Mouse (Mus musculus) CH12.LX (cell line): ENCODE measurements at regions not wholly inside any gene's neighbourhood (a gene's known extent, or its start where the extent isn't known, plus 50 kb on each side); places are given as distances from the start of the nearest gene placed in this dataset.
"Not testable (repeated sequence)": the region's sequence is repeated elsewhere in the genome, so short reads cannot be mapped to it uniquely, and the experiment has no call there.

ENCODE experiments used
- DNase-seq: peaks from one replicate; pipeline ENCODE4 v3.0.0-alpha.2; 2013; ENCODE audit errors: extremely low read depth
- H3K27ac ChIP-seq: 2 replicates; pipeline ENCODE4 v1.5.1; 2012; ENCODE audit warnings: low read depth, mild to moderate bottlenecking, control low read depth, moderate library complexity; ENCODE audit not compliant: insufficient read depth
- H3K27me3 ChIP-seq: replicated peaks from 2 replicates; pipeline ENCODE3; 2012; ENCODE audit warnings: inconsistent platforms
- H3K36me3 ChIP-seq, 2 experiments: replicated peaks in 1 of 2; 2 replicates each; pipeline versions ENCODE3 to v1.6.1; 2012; ENCODE audit warnings: inconsistent platforms in 1 of 2, low read length in 1 of 2, mild to moderate bottlenecking in 1 of 2, mixed read lengths in 1 of 2, moderate library complexity in 1 of 2; ENCODE audit not compliant: control insufficient read depth in 1 of 2, insufficient read depth in 1 of 2
- H3K4me1 ChIP-seq, 2 experiments: 2 replicates each; pipeline ENCODE4 v1.6.1; 2012; ENCODE audit warnings: inconsistent platforms in 1 of 2, moderate library complexity in 1 of 2; ENCODE audit not compliant: insufficient read depth in 2 of 2, control insufficient read depth in 1 of 2
- H3K4me2 ChIP-seq: 2 replicates; pipeline ENCODE4 v1.6.1; 2012; ENCODE audit warnings: low read depth, mild to moderate bottlenecking, control low read depth; ENCODE audit not compliant: poor library complexity, insufficient read depth, severe bottlenecking
- H3K4me3 ChIP-seq, 3 experiments: fragments of 150-350 bp in 1 of 3; sonication (generic) in 1 of 3; replicated peaks in 1 of 3; 2 replicates each; pipeline versions ENCODE3 to v1.5.1; 2011 to 2012; ENCODE audit warnings: low read depth in 2 of 3, low read length in 2 of 3, mild to moderate bottlenecking in 2 of 3, moderate library complexity in 2 of 3, control low read depth in 1 of 3, improper control_type of control experiment in 1 of 3, inconsistent platforms in 1 of 3, mixed read lengths in 1 of 3; ENCODE audit not compliant: poor library complexity in 1 of 3
- H3K79me2 ChIP-seq: replicated peaks from 2 replicates; pipeline ENCODE4 v1.6.1; 2012; ENCODE audit warnings: mild to moderate bottlenecking, moderate library complexity; ENCODE audit not compliant: control insufficient read depth, poor library complexity, insufficient read depth, severe bottlenecking; ENCODE audit errors: extremely low read depth
- H3K9ac ChIP-seq: 2 replicates; pipeline ENCODE4 v1.6.1; 2012; ENCODE audit warnings: low read depth, mild to moderate bottlenecking, control low read depth, moderate library complexity; ENCODE audit not compliant: insufficient read depth
- H3K9me3 ChIP-seq: replicated peaks from 2 replicates; pipeline ENCODE3; 2012; ENCODE audit warnings: low read length, inconsistent platforms, mixed read lengths
- BHLHE40 ChIP-seq: IDR thresholded peaks from 2 replicates; pipeline ENCODE4 v1.6.1; 2011; ENCODE audit warnings: mild to moderate bottlenecking, low read depth, low read length, improper control_type of control experiment
- CTCF ChIP-seq, 2 experiments: IDR thresholded peaks in 1 of 2; conservative IDR thresholded peaks in 1 of 2; 2 replicates each; pipeline ENCODE4 v1.5.1; 2011 to 2012; ENCODE audit warnings: low read depth in 2 of 2, low read length in 2 of 2, improper control_type of control experiment in 1 of 2, inconsistent platforms in 1 of 2, mild to moderate bottlenecking in 1 of 2, moderate library complexity in 1 of 2
- ELF1 ChIP-seq: IDR thresholded peaks from 2 replicates; pipeline ENCODE4 v1.6.1; 2014; ENCODE audit warnings: low read depth, mild to moderate bottlenecking, inconsistent platforms, low read length, improper control_type of control experiment
- EP300 ChIP-seq: IDR thresholded peaks from 2 replicates; pipeline ENCODE4 v1.6.1; 2011; ENCODE audit warnings: low read length, improper control_type of control experiment
- ETS1 ChIP-seq: conservative IDR thresholded peaks from 2 replicates; pipeline ENCODE4 v1.6.1; 2012; ENCODE audit warnings: low read depth, mild to moderate bottlenecking, inconsistent platforms, low read length, improper control_type of control experiment, moderate library complexity
- GABPA ChIP-seq: IDR thresholded peaks from 2 replicates; pipeline ENCODE4 v1.6.1; 2012; ENCODE audit warnings: low read depth, low read length, improper control_type of control experiment, inconsistent platforms; ENCODE audit not compliant: insufficient replicate concordance
- HCFC1 ChIP-seq: IDR thresholded peaks from 2 replicates; pipeline ENCODE4 v1.6.1; 2012; ENCODE audit warnings: low read depth, mild to moderate bottlenecking, inconsistent platforms, low read length, improper control_type of control experiment
- IRF4 ChIP-seq: IDR thresholded peaks from 2 replicates; pipeline ENCODE4 v1.6.1; 2014; ENCODE audit warnings: low read depth, mild to moderate bottlenecking, inconsistent platforms, low read length, improper control_type of control experiment
- JUN ChIP-seq: IDR thresholded peaks from 2 replicates; pipeline ENCODE4 v1.6.1; 2011; ENCODE audit warnings: low read depth, mild to moderate bottlenecking, low read length, improper control_type of control experiment, moderate library complexity; ENCODE audit not compliant: insufficient read depth
- KAT2A ChIP-seq: IDR thresholded peaks from 2 replicates; pipeline ENCODE4 v1.6.1; 2012; ENCODE audit warnings: low read length, improper control_type of control experiment, inconsistent platforms; ENCODE audit not compliant: insufficient replicate concordance
- MAFK ChIP-seq: IDR thresholded peaks from 2 replicates; pipeline ENCODE4 v1.6.1; 2011; ENCODE audit warnings: low read length, improper control_type of control experiment; ENCODE audit not compliant: insufficient replicate concordance
- MAX ChIP-seq: IDR thresholded peaks from 2 replicates; pipeline ENCODE4 v1.6.1; 2011; ENCODE audit warnings: low read length, improper control_type of control experiment
- MAZ ChIP-seq: IDR thresholded peaks from 2 replicates; pipeline ENCODE4 v1.6.1; 2012; ENCODE audit warnings: low read depth, mild to moderate bottlenecking, inconsistent platforms, low read length, improper control_type of control experiment, moderate library complexity
- MXI1 ChIP-seq: IDR thresholded peaks from 2 replicates; pipeline ENCODE4 v1.6.1; 2011; ENCODE audit warnings: mild to moderate bottlenecking, low read depth, low read length, improper control_type of control experiment
- MYC ChIP-seq: IDR thresholded peaks from 2 replicates; pipeline ENCODE4 v1.6.1; 2011; ENCODE audit warnings: low read depth, mild to moderate bottlenecking, improper control_type of control experiment, low read length
- NELFE ChIP-seq: IDR thresholded peaks from 2 replicates; pipeline ENCODE4 v1.6.1; 2011; ENCODE audit warnings: low read depth, low read length, improper control_type of control experiment
- PAX5 ChIP-seq: IDR thresholded peaks from 2 replicates; pipeline ENCODE4 v1.6.1; 2012; ENCODE audit warnings: low read length, inconsistent platforms, mixed read lengths
- POLR2A ChIP-seq: IDR thresholded peaks from 2 replicates; pipeline ENCODE4 v1.6.1; 2011; ENCODE audit warnings: low read depth, mild to moderate bottlenecking, improper control_type of control experiment, low read length
- POLR2AphosphoS2 ChIP-seq: IDR thresholded peaks from 2 replicates; pipeline ENCODE4 v1.6.1; 2011; ENCODE audit warnings: low read depth, low read length, improper control_type of control experiment
- RAD21 ChIP-seq: IDR thresholded peaks from 2 replicates; pipeline ENCODE4 v1.6.1; 2011; ENCODE audit warnings: low read depth, mild to moderate bottlenecking, low read length, improper control_type of control experiment, moderate library complexity
- RCOR1 ChIP-seq: conservative IDR thresholded peaks from 2 replicates; pipeline ENCODE4 v1.6.1; 2012; ENCODE audit warnings: low read depth, mild to moderate bottlenecking, inconsistent platforms, low read length, improper control_type of control experiment
- TBP ChIP-seq: conservative IDR thresholded peaks from 2 replicates; pipeline ENCODE4 v1.6.1; 2011; ENCODE audit warnings: low read depth, low read length, improper control_type of control experiment
- UBTF ChIP-seq: IDR thresholded peaks from 2 replicates; pipeline ENCODE4 v1.6.1; 2012; ENCODE audit warnings: low read depth, mild to moderate bottlenecking, inconsistent platforms, low read length, improper control_type of control experiment, moderate library complexity
- USF1 ChIP-seq: IDR thresholded peaks from 2 replicates; pipeline ENCODE4 v1.6.1; 2014; ENCODE audit warnings: low read depth, mild to moderate bottlenecking, inconsistent platforms, low read length, improper control_type of control experiment
- ZKSCAN1 ChIP-seq: IDR thresholded peaks from 2 replicates; pipeline ENCODE4 v1.6.1; 2012; ENCODE audit warnings: low read depth, inconsistent platforms, low read length, improper control_type of control experiment, borderline replicate concordance
- ZMIZ1 ChIP-seq: IDR thresholded peaks from 2 replicates; pipeline ENCODE4 v1.6.1; 2012; ENCODE audit warnings: low read depth, mild to moderate bottlenecking, inconsistent platforms, low read length, improper control_type of control experiment
- ZNF384 ChIP-seq: IDR thresholded peaks from 2 replicates; pipeline ENCODE4 v1.6.1; 2012; ENCODE audit warnings: low read depth, low read length, improper control_type of control experiment, inconsistent platforms
- dilution Hi-C: fragments of 300-500 bp; cut with MboI; formaldehyde crosslinking; loops from 2 replicates; pipeline ENCODE4 v1.14.3; 2020; ENCODE audit warnings: low sequenced_read_pairs; ENCODE audit not compliant: extremely low pct_unique_long_range_greater_than_20kb, extremely low pct_ligation_motif_present
- in situ Hi-C: fragments of 300-500 bp; cut with MboI; formaldehyde crosslinking; loops from 3 replicates; pipeline ENCODE4 v1.14.3; 2019; ENCODE audit warnings: low sequenced_read_pairs, low pct_ligation_motif_present, low pct_unique_long_range_greater_than_20kb, mixed read lengths

DNA sequence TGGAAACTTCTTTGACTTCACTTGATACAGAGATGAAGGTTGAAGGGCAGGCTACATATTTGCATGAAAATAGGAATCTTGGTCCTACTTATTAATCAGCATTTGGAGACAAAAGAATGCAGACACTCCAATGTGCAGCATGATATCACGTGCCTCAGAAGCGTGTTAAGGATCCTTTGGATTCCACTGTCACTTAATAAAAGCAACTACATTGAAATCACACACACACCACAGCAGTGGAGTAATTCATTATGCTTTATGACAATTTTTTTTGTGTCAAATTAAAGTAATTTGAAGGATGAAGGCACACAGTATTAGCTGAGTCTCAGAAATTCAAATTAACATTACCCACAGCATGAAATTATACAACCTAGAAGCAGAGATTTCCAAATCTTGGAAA, 92.5 kb upstream of the Dpp6 start:
- in situ Hi-C loops, result no loop called here
- no peaks in the 10 kb centered on the region for H3K4me1 ChIP-seq
- H3K27ac ChIP-seq, result no peak overlapping the region
- H3K27me3 ChIP-seq, result no peaks in the 10 kb centered on the region
- H3K36me3 ChIP-seq, result no peaks in the 10 kb centered on the region
- H3K79me2 ChIP-seq, result no peaks in the 10 kb centered on the region
- H3K4me3 ChIP-seq, result no peak overlapping the region
- no peak for DNase-seq
- H3K9ac ChIP-seq, result no peak overlapping the region
- peaks cover 38% of the 10 kb centered on the region for H3K9me3 ChIP-seq
- dilution Hi-C loops, result no loop called here
- TF ChIP-seq MYC, result no peak
- TF ChIP-seq TBP, result no peak
- no peak for TF ChIP-seq KAT2A
- TF ChIP-seq RCOR1, result no peak
- no peak for TF ChIP-seq ZNF384
- TF ChIP-seq USF1, result no peak
- TF ChIP-seq MAFK, result no peak
- no peak for TF ChIP-seq ZKSCAN1
- TF ChIP-seq MAX, result no peak
- no peak for TF ChIP-seq HCFC1
- TF ChIP-seq IRF4, result no peak
- TF ChIP-seq JUN, result no peak
- TF ChIP-seq BHLHE40, result no peak
- TF ChIP-seq MXI1, result no peak
- TF ChIP-seq UBTF, result no peak
- TF ChIP-seq, all 38 proteins: peak for 0
- H3K4me2 ChIP-seq, result no peak overlapping the region

DNA sequence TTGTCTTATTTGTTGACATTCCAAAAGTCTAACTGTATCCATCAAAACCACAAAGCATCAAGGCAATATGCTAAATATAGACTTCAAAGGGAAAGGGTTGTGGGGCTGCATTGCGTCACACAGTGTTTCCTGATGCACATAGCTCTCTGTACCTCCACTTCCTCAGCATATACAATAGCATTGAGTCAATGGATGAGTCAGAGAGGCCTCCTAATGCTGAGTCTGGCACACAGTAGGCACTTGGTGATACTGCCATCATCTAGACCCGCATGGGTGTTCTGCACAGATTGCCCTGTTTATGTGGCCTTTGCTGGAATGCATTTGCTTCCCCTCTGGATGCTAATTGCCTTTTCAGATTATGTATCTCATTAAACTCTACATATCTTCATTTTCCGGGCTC, 91.0 kb upstream of the Dpp6 start:
- Histone ChIP-seq H3K27ac (no peak overlapping the region), H3K36me3 (no peaks in the 10 kb centered on the region), H3K79me2 (no peaks in the 10 kb centered on the region), H3K27me3 (no peaks in the 10 kb centered on the region), H3K9ac (no peak overlapping the region), H3K9me3 (peaks cover 43% of the 10 kb centered on the region), H3K4me1 (no peaks in the 10 kb centered on the region), H3K4me2 (no peak overlapping the region), H3K4me3 (no peak overlapping the region)
- in situ Hi-C loops, result no loop called here
- TF ChIP-seq POLR2AphosphoS2 (no peak), IRF4 (no peak), RAD21 (no peak), MAFK (no peak), MAX (no peak), GABPA (no peak), ETS1 (no peak), RCOR1 (no peak), BHLHE40 (no peak), MAZ (no peak), USF1 (no peak), PAX5 (no peak), JUN (no peak), NELFE (no peak), ELF1 (no peak), POLR2A (no peak), UBTF (no peak), ZMIZ1 (no peak), CTCF (conservative IDR thresholded peaks at IDR 0.05 in 1 of 2, IDR thresholded peaks at IDR 0.05 in 1 of 2; ENCODE audit: low read depth in 2 of 2, low read length in 2 of 2) (no peak), EP300 (no peak)
- DNase-seq, result no peak
- dilution Hi-C loops, result no loop called here

DNA sequence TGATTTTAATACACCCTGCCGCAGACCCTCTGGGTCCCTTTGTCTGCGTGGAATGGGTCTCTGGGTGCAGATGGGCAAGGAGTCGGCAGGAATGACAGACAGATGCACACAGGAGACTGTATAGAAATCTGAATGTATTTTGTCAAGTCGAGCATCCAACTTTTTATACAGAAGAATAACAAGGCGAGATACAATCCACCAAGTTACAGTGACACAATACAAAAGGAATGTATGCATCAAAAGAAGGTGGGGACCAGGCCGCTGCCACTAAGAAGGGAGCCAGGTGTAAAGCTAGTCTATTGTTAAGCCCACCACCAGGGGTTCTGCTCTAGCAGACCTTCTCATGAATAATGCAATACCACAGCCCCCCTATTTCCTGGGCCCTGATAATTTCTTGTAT, 65.8 kb upstream of the Dpp6 start:
- H3K27me3 ChIP-seq, dilution Hi-C loops, DNase-seq, H3K4me2 ChIP-seq, in situ Hi-C loops, H3K79me2 ChIP-seq, H3K27ac ChIP-seq, H3K36me3 ChIP-seq, H3K4me1 ChIP-seq, H3K4me3 ChIP-seq, H3K9ac ChIP-seq: not testable (repeated sequence)
- peaks cover 51% of the 10 kb centered on the region for H3K9me3 ChIP-seq
